Mouse (Mus musculus): ENCODE results near the gene Gp2. TPM values are rescaled to one million over a fixed set of nuclear protein-coding genes. Genes with fewer than 3 reads are reported as not detected.

Gp2 gene
- polyA plus RNA-seq, 1 experiment from 2014 or later = not detected

- Histone ChIP-seq H3K9ac (no peak overlapping the region), H3K27me3 (no peaks in the 10 kb centered on the region), H3K4me2 (no peak overlapping the region), H3K4me3 (no peak overlapping the region), H3K9me3 (replicated peaks) (no peaks in the 10 kb centered on the region), H3K36me3 (ENCODE audit: poor library complexity, severe bottlenecking) (no peaks in the 10 kb centered on the region), H3K4me1 (no peaks in the 10 kb centered on the region), H3K27ac (no peak overlapping the region)
- 84% methylated on average over 13 of the region's 13 CpGs for WGBS
- ATAC-seq = no peak
Observed at GRCm38 (mm10) chr7:119394050-119394732, 64.9 kb downstream of the Gp2 start.

Other genes with a start within 250 kb of the Gp2 start
- not detected in 2 replicates for gene Umod, start 20.0 kb upstream of the Gp2 start, polyA plus RNA-seq (2015; fragmentation: Nextera tagmentation; extraction: Ambion mirVana)
- gene Acsm5, start 60.2 kb upstream of the Gp2 start, polyA plus RNA-seq (2015; fragmentation: Nextera tagmentation; extraction: Ambion mirVana) = not detected in 2 replicates
- gene Pdilt, start 64.2 kb upstream of the Gp2 start, polyA plus RNA-seq (2015; fragmentation: Nextera tagmentation; extraction: Ambion mirVana) = 0.21 TPM in 1 of 2 replicates, not detected in the other
- gene Acsm2, start 95.1 kb upstream of the Gp2 start, polyA plus RNA-seq (2015; fragmentation: Nextera tagmentation; extraction: Ambion mirVana) = not detected in 2 replicates
- gene Acsm1, start 147.7 kb upstream of the Gp2 start, polyA plus RNA-seq (2015; fragmentation: Nextera tagmentation; extraction: Ambion mirVana) = not detected in 2 replicates
- gene Acsm4, start 230.7 kb upstream of the Gp2 start, polyA plus RNA-seq (2015; fragmentation: Nextera tagmentation; extraction: Ambion mirVana) = not detected in 2 replicates